Mouse (Mus musculus) liver, embryonic 13.5 days (tissue): Measurements from ENCODE around the gene Corin. TPM values are rescaled to one million over a fixed set of nuclear protein-coding genes. Genes with fewer than 3 reads are reported as not detected.

ENCODE experiments used
- ATAC-seq: fragments of 200-750 bp; cut with Nextera tagmentation; 2 replicates; pipeline ENCODE4 v1.8.0; 2017; ENCODE audit warnings: low read depth, mild to moderate bottlenecking, moderate number of reproducible peaks, moderate library complexity
- DNase-seq: peaks from one replicate; pipeline ENCODE4 v3.0.0; 2022
- H3K27ac ChIP-seq: fragments of 300-500 bp; sonication (generic); 2 replicates; pipeline ENCODE4 v1.5.1; 2015; ENCODE audit warnings: moderate library complexity, mild to moderate bottlenecking, inconsistent platforms
- H3K27me3 ChIP-seq: fragments of 300-500 bp; sonication (generic); 2 replicates; pipeline ENCODE4 v1.6.1; 2015; ENCODE audit warnings: mild to moderate bottlenecking, inconsistent platforms
- H3K36me3 ChIP-seq: fragments of 300-500 bp; sonication (generic); 2 replicates; pipeline ENCODE4 v1.6.1; 2015; ENCODE audit warnings: mild to moderate bottlenecking, inconsistent platforms
- H3K4me1 ChIP-seq: fragments of 300-500 bp; sonication (generic); replicated peaks from 2 replicates; pipeline ENCODE4 v1.6.1; 2015; ENCODE audit warnings: inconsistent platforms
- H3K4me2 ChIP-seq: fragments of 300-500 bp; sonication (generic); 2 replicates; pipeline ENCODE4 v1.6.1; 2015; ENCODE audit warnings: inconsistent platforms, mild to moderate bottlenecking, moderate library complexity
- H3K4me3 ChIP-seq: fragments of 300-500 bp; sonication (generic); replicated peaks from 2 replicates; pipeline ENCODE4 v1.5.1; 2015; ENCODE audit warnings: mild to moderate bottlenecking, inconsistent platforms
- H3K9ac ChIP-seq: fragments of 300-500 bp; sonication (generic); 2 replicates; pipeline ENCODE4 v1.6.1; 2015; ENCODE audit warnings: mild to moderate bottlenecking, inconsistent platforms
- H3K9me3 ChIP-seq: fragments of 300-500 bp; sonication (generic); replicated peaks from 2 replicates; pipeline ENCODE4 v1.6.1; 2016; ENCODE audit warnings: inconsistent platforms
- WGBS: fragments of 180-500 bp; shearing (Covaris S2); methylation state at CpG from one replicate; pipeline ENCODE4 v1.1.7; 2015; ENCODE audit not compliant: insufficient replicate concordance; 5-methylcytosine and 5-hydroxymethylcytosine counted together
- polyA plus RNA-seq: library from polyadenylated mRNA; unstranded; fragments of >200 nt; fragmentation: Nextera tagmentation; extraction: Ambion mirVana; gene quantifications from 2 replicates; pipeline ENCODE4 v1.2.1, GENCODE M21; 2015

Corin gene
- polyA plus RNA-seq, 1 experiment from 2014 or later, result 0.22 TPM

- Histone ChIP-seq H3K9ac (no peak overlapping the region), H3K27me3 (no peaks in the 10 kb centered on the region), H3K4me3 (no peak overlapping the region), H3K4me2 (no peak overlapping the region), H3K9me3 (no peaks in the 10 kb centered on the region), H3K4me1 (no peaks in the 10 kb centered on the region), H3K36me3 (no peaks in the 10 kb centered on the region), H3K27ac (no peak overlapping the region)
- DNase-seq (no peak), ATAC-seq (no peak)
- WGBS, result 76% methylated on average over 11 of the region's 11 CpGs
Measured at GRCm38 (mm10) chr5:72435085-72435484, 69.2 kb downstream of the Corin start.

GRCm38 (mm10) chr5:72431856-72432255 is 72.4 kb downstream of the Corin start:
- H3K27me3 ChIP-seq, result no peaks in the 10 kb centered on the region
- WGBS, result 57% methylated on average over 3 of the region's 3 CpGs
- H3K9me3 ChIP-seq, result no peaks in the 10 kb centered on the region
- ATAC-seq, result no peak
- no peaks in the 10 kb centered on the region for H3K36me3 ChIP-seq
- H3K4me3 ChIP-seq, result no peak overlapping the region
- H3K27ac ChIP-seq, result no peak overlapping the region
- H3K9ac ChIP-seq, result no peak overlapping the region
- no peak overlapping the region for H3K4me2 ChIP-seq
- H3K4me1 ChIP-seq, result no peaks in the 10 kb centered on the region
- no peak for DNase-seq

GRCm38 (mm10) chr5:72427556-72427955 is 76.7 kb downstream of the Corin start:
- Histone ChIP-seq H3K9ac (no peak overlapping the region), H3K4me2 (no peak overlapping the region), H3K36me3 (no peaks in the 10 kb centered on the region), H3K9me3 (no peaks in the 10 kb centered on the region), H3K4me1 (no peaks in the 10 kb centered on the region), H3K4me3 (no peak overlapping the region), H3K27ac (no peak overlapping the region), H3K27me3 (no peaks in the 10 kb centered on the region)
- no peak for ATAC-seq
- WGBS, result 61% methylated on average over 4 of the region's 4 CpGs
- DNase-seq, result no peak

- Histone ChIP-seq H3K9me3 (no peaks in the 10 kb centered on the region), H3K9ac (no peak overlapping the region)
Measured at GRCm38 (mm10) chr5:72425342-72426010, 78.8 kb downstream of the Corin start.

GRCm38 (mm10) chr5:72411874-72412329 is 92.4 kb downstream of the Corin start:
- H3K36me3 ChIP-seq, result no peaks in the 10 kb centered on the region
- no peak overlapping the region for H3K27ac ChIP-seq
- DNase-seq (no peak), ATAC-seq (no peak)
- no peaks in the 10 kb centered on the region for H3K27me3 ChIP-seq
- 59% methylated on average over 10 of the region's 10 CpGs for WGBS
- H3K9me3 ChIP-seq, result no peaks in the 10 kb centered on the region
- no peak overlapping the region for H3K4me3 ChIP-seq
- no peak overlapping the region for H3K9ac ChIP-seq
- H3K4me1 ChIP-seq, result no peaks in the 10 kb centered on the region
- no peak overlapping the region for H3K4me2 ChIP-seq

More at GRCm38 (mm10) chr5:72425342-72426010, 78.8 kb downstream of the Corin start:
- Histone ChIP-seq H3K4me2 (no peak overlapping the region), H3K4me1 (no peaks in the 10 kb centered on the region), H3K27me3 (no peaks in the 10 kb centered on the region), H3K4me3 (no peak overlapping the region), H3K36me3 (no peaks in the 10 kb centered on the region), H3K27ac (no peak overlapping the region)
- ATAC-seq (no peak), DNase-seq (no peak)

- Histone ChIP-seq H3K27ac (no peak overlapping the region), H3K27me3 (no peaks in the 10 kb centered on the region), H3K4me1 (no peaks in the 10 kb centered on the region), H3K4me3 (no peak overlapping the region), H3K36me3 (no peaks in the 10 kb centered on the region), H3K9ac (no peak overlapping the region), H3K9me3 (no peaks in the 10 kb centered on the region), H3K4me2 (no peak overlapping the region)
- 75% methylated on average over 3 of the region's 3 CpGs for WGBS
- ATAC-seq (no peak), DNase-seq (no peak)
Measured at GRCm38 (mm10) chr5:72410841-72411240, 93.4 kb downstream of the Corin start.

GRCm38 (mm10) chr5:72403376-72403775 is 100.9 kb downstream of the Corin start:
- ATAC-seq (no peak), DNase-seq (no peak)
- Histone ChIP-seq H3K27me3 (no peaks in the 10 kb centered on the region), H3K4me3 (no peak overlapping the region), H3K9ac (no peak overlapping the region), H3K9me3 (no peaks in the 10 kb centered on the region), H3K4me2 (no peak overlapping the region), H3K4me1 (no peaks in the 10 kb centered on the region), H3K36me3 (no peaks in the 10 kb centered on the region), H3K27ac (no peak overlapping the region)
- 70% methylated on average over 9 of the region's 9 CpGs for WGBS

GRCm38 (mm10) chr5:72402913-72403312 is 101.4 kb downstream of the Corin start:
- no peaks in the 10 kb centered on the region for H3K4me1 ChIP-seq
- H3K9ac ChIP-seq, result no peak overlapping the region
- no peak overlapping the region for H3K4me2 ChIP-seq
- 84% methylated on average over 5 of the region's 5 CpGs for WGBS
- H3K36me3 ChIP-seq, result no peaks in the 10 kb centered on the region
- no peaks in the 10 kb centered on the region for H3K9me3 ChIP-seq
- no peak overlapping the region for H3K27ac ChIP-seq
- ATAC-seq (no peak), DNase-seq (no peak)
- H3K4me3 ChIP-seq, result no peak overlapping the region
- H3K27me3 ChIP-seq, result no peaks in the 10 kb centered on the region

- H3K4me3 ChIP-seq, result no peak overlapping the region
- no peaks in the 10 kb centered on the region for H3K4me1 ChIP-seq
- no peak overlapping the region for H3K9ac ChIP-seq
- H3K9me3 ChIP-seq, result no peaks in the 10 kb centered on the region
- no peak for DNase-seq
- H3K27ac ChIP-seq, result no peak overlapping the region
- no peaks in the 10 kb centered on the region for H3K27me3 ChIP-seq
- H3K4me2 ChIP-seq, result no peak overlapping the region
- H3K36me3 ChIP-seq, result no peaks in the 10 kb centered on the region
- no peak for ATAC-seq
- WGBS, result 70% methylated on average over 10 of the region's 10 CpGs
Measured at GRCm38 (mm10) chr5:72401778-72402177, 102.5 kb downstream of the Corin start.

- Histone ChIP-seq H3K36me3 (no peaks in the 10 kb centered on the region), H3K4me3 (no peak overlapping the region), H3K4me1 (no peaks in the 10 kb centered on the region), H3K4me2 (no peak overlapping the region), H3K27ac (no peak overlapping the region), H3K27me3 (no peaks in the 10 kb centered on the region), H3K9ac (no peak overlapping the region), H3K9me3 (no peaks in the 10 kb centered on the region)
- DNase-seq, result no peak
- ATAC-seq, result no peak
- 61% methylated on average over 3 of the region's 3 CpGs for WGBS
Measured at GRCm38 (mm10) chr5:72401251-72401650, 103.0 kb downstream of the Corin start.

- DNase-seq (no peak), ATAC-seq (no peak)
- 59% methylated on average over 1 of the region's 1 CpGs for WGBS
- Histone ChIP-seq H3K9ac (no peak overlapping the region), H3K27me3 (no peaks in the 10 kb centered on the region), H3K36me3 (no peaks in the 10 kb centered on the region), H3K9me3 (no peaks in the 10 kb centered on the region), H3K27ac (no peak overlapping the region), H3K4me3 (no peak overlapping the region), H3K4me1 (no peaks in the 10 kb centered on the region), H3K4me2 (no peak overlapping the region)
Measured at GRCm38 (mm10) chr5:72382148-72382547, 122.1 kb downstream of the Corin start.

- no peak overlapping the region for H3K4me3 ChIP-seq
- DNase-seq, result no peak
- no peak overlapping the region for H3K27ac ChIP-seq
- H3K9ac ChIP-seq, result no peak overlapping the region
- H3K36me3 ChIP-seq, result no peaks in the 10 kb centered on the region
- no peaks in the 10 kb centered on the region for H3K9me3 ChIP-seq
- ATAC-seq, result no peak
- H3K4me1 ChIP-seq, result no peaks in the 10 kb centered on the region
- H3K27me3 ChIP-seq, result no peaks in the 10 kb centered on the region
- no peak overlapping the region for H3K4me2 ChIP-seq
- WGBS, result 67% methylated on average over 8 of the region's 8 CpGs
Measured at GRCm38 (mm10) chr5:72380616-72381015, 123.7 kb downstream of the Corin start.
